Mouse (Mus musculus): ENCODE results near the gene Ythdf2. TPM values are rescaled to one million over a fixed set of nuclear protein-coding genes. Genes with fewer than 3 reads are reported as not detected.
"Not testable (repeated sequence)": the region's sequence is repeated elsewhere in the genome, so short reads cannot be mapped to it uniquely, and the experiment has no call there.

Ythdf2 gene
- polyA plus RNA-seq, 1 experiment from 2014 or later, result 140 TPM

DNA sequence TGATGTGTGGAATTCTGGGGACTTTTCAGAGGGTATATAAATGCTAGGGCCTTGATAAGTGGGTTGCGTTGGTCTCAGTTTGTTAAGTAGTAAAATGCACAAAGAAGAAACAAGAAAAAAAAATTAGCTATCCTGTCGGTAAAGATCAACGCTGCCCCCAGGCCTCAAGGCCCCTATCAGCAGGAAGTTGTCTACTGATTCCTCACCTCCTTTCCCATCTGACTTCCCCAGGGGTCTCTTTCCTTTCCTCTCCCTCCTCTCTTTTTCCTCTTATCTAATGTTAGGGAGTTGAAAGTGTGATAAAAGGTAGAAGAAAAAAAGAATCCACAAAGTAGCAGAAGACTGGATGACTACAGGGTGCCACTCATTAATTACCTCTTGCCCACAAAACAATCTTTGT, 28.3 kb upstream of the Ythdf2 start:
- H3K27ac ChIP-seq, result no peak overlapping the region
- peaks cover 64% of the 10 kb centered on the region for H3K36me3 ChIP-seq
- no peak for ATAC-seq (ENCODE audit: insufficient number of reproducible peaks, insufficient read depth, low FRiP score, low TSS enrichment)
- no peak overlapping the region for H3K4me3 ChIP-seq
- H3K9ac ChIP-seq, result no peak overlapping the region
- no peaks in the 10 kb centered on the region for H3K9me3 ChIP-seq
- no peaks in the 10 kb centered on the region for H3K27me3 ChIP-seq
- WGBS, result 84% methylated on average over 3 of the region's 3 CpGs
- no peaks in the 10 kb centered on the region for H3K4me1 ChIP-seq
- H3K4me2 ChIP-seq (replicated peaks), result no peak overlapping the region

DNA sequence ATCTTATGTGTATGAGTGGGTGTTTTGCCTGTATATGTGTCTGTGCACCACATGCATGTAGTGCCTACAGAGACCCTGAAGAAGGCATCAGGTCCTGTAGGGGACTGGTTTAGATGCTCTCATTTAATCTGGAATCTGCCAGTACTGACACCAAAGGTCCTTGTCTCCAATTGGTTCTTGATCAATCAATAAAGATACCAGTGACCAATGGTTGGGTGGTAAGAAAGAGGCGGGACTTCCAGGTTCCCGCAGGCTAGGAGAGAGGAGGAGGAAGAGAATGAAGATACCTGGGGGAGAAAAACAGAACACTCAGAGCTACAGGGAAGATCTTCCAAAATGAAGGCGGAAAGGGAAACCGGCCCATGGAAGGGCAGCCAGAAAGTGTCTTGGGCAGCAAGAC, 26.3 kb upstream of the Ythdf2 start:
- no peak overlapping the region for H3K4me3 ChIP-seq
- no peak for ATAC-seq (ENCODE audit: insufficient number of reproducible peaks, insufficient read depth, low FRiP score, low TSS enrichment)
- H3K4me2 ChIP-seq (replicated peaks), result no peak overlapping the region
- peaks cover 76% of the 10 kb centered on the region for H3K36me3 ChIP-seq
- H3K4me1 ChIP-seq, result no peaks in the 10 kb centered on the region
- WGBS, result 93% methylated on average over 4 of the region's 4 CpGs
- no peaks in the 10 kb centered on the region for H3K9me3 ChIP-seq
- no peaks in the 10 kb centered on the region for H3K27me3 ChIP-seq
- no peak overlapping the region for H3K27ac ChIP-seq
- H3K9ac ChIP-seq, result no peak overlapping the region

DNA sequence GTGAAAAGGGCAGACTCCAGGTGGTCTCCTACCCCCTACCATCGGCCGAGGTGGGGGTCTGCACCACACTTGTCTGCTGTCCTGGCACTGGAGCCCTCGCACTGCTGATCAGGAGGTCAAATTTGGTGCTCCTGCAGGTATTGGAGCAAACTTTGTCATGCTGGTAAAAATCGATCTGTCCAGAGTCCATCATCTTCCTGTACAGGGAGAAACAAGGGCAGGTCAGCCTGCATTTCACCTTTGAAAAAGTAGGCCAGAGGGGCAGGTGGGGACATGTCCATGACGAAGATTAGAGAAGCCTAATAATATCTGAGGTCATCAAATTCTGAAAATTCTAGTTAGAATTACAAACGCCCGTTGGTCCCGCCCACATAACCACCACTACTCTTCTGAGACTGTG, 22.6 kb upstream of the Ythdf2 start:
- Histone ChIP-seq H3K36me3 (peaks cover 87% of the 10 kb centered on the region), H3K4me3 (no peak overlapping the region), H3K9me3 (no peaks in the 10 kb centered on the region), H3K4me1 (no peaks in the 10 kb centered on the region), H3K9ac (no peak overlapping the region), H3K4me2 (replicated peaks) (no peak overlapping the region), H3K27ac (no peak overlapping the region), H3K27me3 (no peaks in the 10 kb centered on the region)
- ATAC-seq (ENCODE audit: insufficient number of reproducible peaks, insufficient read depth, low FRiP score, low TSS enrichment), result no peak
- 93% methylated on average over 8 of the region's 8 CpGs for WGBS

DNA sequence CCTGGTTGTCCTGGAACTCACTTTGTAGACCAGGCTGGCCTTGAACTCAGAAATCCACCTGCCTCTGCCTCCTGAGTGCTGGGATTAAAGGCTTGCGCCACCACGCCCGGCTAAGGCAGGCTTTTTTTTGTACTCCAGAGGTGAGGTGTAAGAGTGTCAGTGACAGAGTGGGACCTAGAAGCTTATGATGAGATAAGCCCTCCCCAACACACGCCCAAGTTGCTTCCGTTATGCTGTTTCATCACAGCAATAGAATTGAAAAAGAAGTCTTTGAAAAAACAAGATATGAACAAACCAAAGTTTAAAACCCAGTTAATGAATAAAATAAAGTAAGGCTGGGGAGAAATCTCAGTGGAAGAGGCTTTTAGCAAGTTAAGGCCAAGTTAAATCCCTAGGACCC, 18.3 kb upstream of the Ythdf2 start:
- ATAC-seq (ENCODE audit: insufficient number of reproducible peaks, insufficient read depth, low FRiP score, low TSS enrichment), result no peak
- H3K4me1 ChIP-seq, result no peaks in the 10 kb centered on the region
- H3K36me3 ChIP-seq, result peaks cover 84% of the 10 kb centered on the region
- no peaks in the 10 kb centered on the region for H3K27me3 ChIP-seq
- H3K4me2 ChIP-seq (replicated peaks), result no peak overlapping the region
- no peaks in the 10 kb centered on the region for H3K9me3 ChIP-seq
- H3K9ac ChIP-seq, result no peak overlapping the region
- H3K4me3 ChIP-seq, result no peak overlapping the region
- H3K27ac ChIP-seq, result no peak overlapping the region
- 94% methylated on average over 5 of the region's 5 CpGs for WGBS

DNA sequence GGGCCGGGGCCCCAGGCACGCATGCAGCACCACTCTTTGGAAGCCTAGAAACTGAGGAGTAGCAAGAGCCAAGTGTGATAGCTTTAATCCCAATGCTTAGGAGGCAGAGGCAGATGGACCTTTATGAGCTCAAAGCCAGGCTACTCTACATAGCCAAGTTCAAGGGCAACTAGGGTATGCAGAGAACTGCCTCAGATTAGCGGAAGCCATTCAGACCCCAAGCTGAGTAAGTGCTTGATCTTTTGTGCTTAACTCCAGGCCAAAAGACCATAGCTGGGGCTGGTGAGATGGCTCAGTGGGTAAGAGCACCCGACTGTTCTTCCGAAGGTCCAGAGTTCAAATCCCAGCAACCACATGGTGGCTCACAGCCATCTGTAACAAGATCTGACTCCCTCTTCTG, 9.9 kb upstream of the Ythdf2 start:
- not testable (repeated sequence) for H3K9ac ChIP-seq; H3K9me3 ChIP-seq; H3K4me2 ChIP-seq (replicated peaks); H3K27me3 ChIP-seq; ATAC-seq (ENCODE audit: insufficient number of reproducible peaks, insufficient read depth, low FRiP score, low TSS enrichment); H3K27ac ChIP-seq; H3K4me1 ChIP-seq; H3K4me3 ChIP-seq
- H3K36me3 ChIP-seq, result peaks cover 30% of the 10 kb centered on the region
- 92% methylated on average over 5 of the region's 5 CpGs for WGBS

DNA sequence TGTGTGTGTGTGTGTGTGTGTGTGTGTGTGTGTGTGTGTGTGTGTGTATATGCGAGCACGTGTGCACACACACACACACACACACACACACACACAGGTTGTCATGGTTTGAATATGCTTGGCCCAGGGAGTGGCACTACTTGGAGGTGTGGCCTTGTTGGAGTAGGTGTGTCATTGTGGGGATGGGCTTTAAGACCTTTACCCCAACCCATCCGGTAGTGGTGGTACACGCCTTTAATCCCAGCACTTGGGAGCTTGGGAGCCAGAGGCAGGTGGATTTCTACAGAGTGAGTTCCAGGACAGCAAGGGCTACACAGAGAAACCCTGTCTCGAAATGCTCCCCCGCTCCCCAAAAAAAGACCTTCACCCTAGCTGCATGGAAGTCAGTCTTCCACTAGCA, 6.3 kb upstream of the Ythdf2 start:
- not testable (repeated sequence) for H3K9ac ChIP-seq; H3K4me2 ChIP-seq (replicated peaks); ATAC-seq (ENCODE audit: insufficient number of reproducible peaks, insufficient read depth, low FRiP score, low TSS enrichment); H3K27ac ChIP-seq; H3K36me3 ChIP-seq; H3K9me3 ChIP-seq; H3K4me1 ChIP-seq; H3K4me3 ChIP-seq; H3K27me3 ChIP-seq
- 72% methylated on average over 6 of the region's 6 CpGs for WGBS

DNA sequence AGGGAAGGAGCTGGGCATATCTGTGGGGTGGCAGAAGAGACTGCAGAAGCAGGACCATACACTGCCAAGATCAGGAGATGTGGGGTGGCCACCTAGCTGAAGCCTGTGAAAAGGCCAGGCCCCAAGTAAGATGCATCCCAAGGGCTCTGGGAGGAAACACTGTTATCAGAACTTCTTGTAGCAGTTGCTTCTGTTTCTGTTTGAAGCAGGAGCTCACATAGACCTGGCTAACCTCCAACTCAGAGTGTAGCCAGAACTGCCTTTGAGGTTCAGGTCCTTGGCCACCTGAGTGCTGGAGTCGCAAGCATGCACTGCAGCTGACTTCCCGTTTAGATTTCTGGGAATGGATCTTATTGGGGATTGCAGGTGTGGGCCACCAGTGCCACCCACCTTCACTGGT, 5.7 kb upstream of the Ythdf2 start:
- H3K4me3 ChIP-seq, result no peak overlapping the region
- no peaks in the 10 kb centered on the region for H3K9me3 ChIP-seq
- 86% methylated on average over 2 of the region's 2 CpGs for WGBS
- no peak overlapping the region for H3K4me2 ChIP-seq (replicated peaks)
- no peaks in the 10 kb centered on the region for H3K27me3 ChIP-seq
- H3K9ac ChIP-seq, result no peak overlapping the region
- no peak for ATAC-seq (ENCODE audit: insufficient number of reproducible peaks, insufficient read depth, low FRiP score, low TSS enrichment)
- H3K27ac ChIP-seq, result no peak overlapping the region
- no peaks in the 10 kb centered on the region for H3K4me1 ChIP-seq
- no peaks in the 10 kb centered on the region for H3K36me3 ChIP-seq

DNA sequence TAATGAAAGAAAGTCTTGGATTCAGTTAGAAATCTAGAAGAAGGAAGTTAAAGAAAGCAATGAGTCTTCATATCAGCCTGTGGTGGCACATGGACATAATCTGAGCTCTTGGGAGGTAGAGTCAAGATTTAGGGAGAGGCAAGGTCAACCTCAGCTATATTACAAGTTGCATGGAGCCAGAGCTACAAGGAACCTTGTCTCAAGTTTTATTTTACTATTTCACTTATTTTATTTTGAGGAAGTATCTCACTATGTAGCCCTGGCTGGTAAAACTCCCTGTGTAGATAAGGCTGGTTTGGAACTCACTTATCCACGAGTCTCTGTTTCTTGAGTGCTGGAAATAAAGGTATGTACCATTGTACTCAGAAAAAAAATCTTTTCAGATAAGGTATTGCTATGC, 4.5 kb upstream of the Ythdf2 start:
- H3K4me1 ChIP-seq, result 0 out of 2 replicates have a peak, but pooled peaks cover 3% of the 10 kb centered on the region
- no peaks in the 10 kb centered on the region for H3K27me3 ChIP-seq
- H3K9me3 ChIP-seq, result no peaks in the 10 kb centered on the region
- 70% methylated on average over 1 of the region's 1 CpGs for WGBS
- H3K27ac ChIP-seq, result no peak overlapping the region
- H3K36me3 ChIP-seq, result no peaks in the 10 kb centered on the region
- no peak overlapping the region for H3K4me3 ChIP-seq
- no peak overlapping the region for H3K9ac ChIP-seq
- ATAC-seq (ENCODE audit: insufficient number of reproducible peaks, insufficient read depth, low FRiP score, low TSS enrichment), result no peak
- no peak overlapping the region for H3K4me2 ChIP-seq (replicated peaks)

DNA sequence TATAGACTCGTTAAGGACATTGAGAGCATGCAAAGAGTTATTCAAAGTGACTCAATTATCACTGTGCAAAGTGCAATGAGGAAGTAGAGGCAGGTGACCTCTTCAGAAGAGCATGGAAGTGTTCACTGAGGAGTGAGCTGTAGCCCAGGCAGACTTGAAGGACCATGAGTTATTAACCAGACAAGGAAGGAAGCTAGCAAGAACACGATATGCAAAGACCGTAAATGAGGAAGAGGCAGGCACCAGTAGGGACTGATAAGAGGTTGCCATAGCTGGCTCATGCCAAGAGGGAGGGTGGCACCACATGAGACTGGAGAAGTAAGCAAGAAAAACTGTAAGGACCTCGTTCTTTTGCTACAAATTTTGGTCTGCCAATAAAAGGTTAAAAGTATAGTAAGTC, 2.7 kb upstream of the Ythdf2 start:
- H3K4me1 ChIP-seq, result peaks cover 11% of the 10 kb centered on the region
- no peak overlapping the region for H3K27ac ChIP-seq
- H3K27me3 ChIP-seq, result no peaks in the 10 kb centered on the region
- H3K9ac ChIP-seq, result no peak overlapping the region
- H3K36me3 ChIP-seq, result peaks cover 7% of the 10 kb centered on the region; the same call in 1 of the 2 replicates
- H3K4me3 ChIP-seq, result no peak overlapping the region
- 81% methylated on average over 4 of the region's 4 CpGs for WGBS
- H3K9me3 ChIP-seq, result no peaks in the 10 kb centered on the region
- no peak for ATAC-seq (ENCODE audit: insufficient number of reproducible peaks, insufficient read depth, low FRiP score, low TSS enrichment)
- H3K4me2 ChIP-seq (replicated peaks), result no peak overlapping the region

DNA sequence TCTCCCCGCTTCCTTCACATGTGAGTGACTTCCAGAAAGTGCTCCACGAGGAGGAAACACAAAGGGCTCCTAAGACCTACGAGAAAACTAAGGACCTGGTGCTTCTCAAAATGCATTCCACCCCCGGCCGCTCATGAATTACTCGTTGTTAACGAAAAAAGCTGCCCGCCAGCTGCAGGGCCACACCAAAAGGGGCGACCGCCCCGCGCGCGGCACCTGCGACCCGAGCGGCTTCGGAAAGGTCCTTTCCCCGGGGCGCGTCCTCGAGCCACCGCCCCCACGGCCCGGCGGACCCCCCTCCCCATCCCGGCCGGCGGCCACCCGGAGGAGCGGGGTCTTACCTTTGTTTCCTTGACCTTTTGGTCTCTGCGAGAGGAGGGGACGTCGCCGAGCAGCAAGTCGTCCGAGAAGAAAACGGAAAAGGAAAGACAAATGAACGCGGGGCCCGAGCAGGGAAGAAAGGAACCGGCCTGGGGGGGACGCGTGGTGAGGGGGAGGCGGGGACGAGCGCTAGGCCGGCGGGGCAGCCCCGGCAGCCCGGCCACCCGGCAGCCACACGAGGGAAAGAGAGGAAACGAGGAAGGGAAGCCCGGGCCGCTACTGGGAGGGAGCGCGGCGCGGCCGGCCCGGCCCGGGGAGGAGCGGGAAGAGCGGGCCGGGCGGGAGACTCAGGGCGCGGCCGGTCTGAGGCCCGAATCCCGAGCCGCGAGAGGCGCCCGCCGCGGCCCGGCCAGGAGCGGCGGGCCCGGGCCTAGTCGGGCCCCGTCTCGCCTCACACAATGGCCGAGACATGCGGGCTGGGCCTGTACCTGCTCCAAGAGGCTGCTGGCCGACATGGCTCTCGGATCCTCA, 786 bp downstream of the Ythdf2 start:
- Histone ChIP-seq H3K27ac (peak overlapping the region; percentile 92), H3K9me3 (no peaks in the 10 kb centered on the region), H3K36me3 (peaks cover 24% of the 10 kb centered on the region), H3K4me3 (peak overlapping the region; percentile 99), H3K27me3 (no peaks in the 10 kb centered on the region), H3K4me1 (peaks cover 21% of the 10 kb centered on the region), H3K4me2 (replicated peaks) (peak overlapping the region; percentile 93), H3K9ac (peak overlapping the region; percentile 100)
- ATAC-seq (ENCODE audit: insufficient number of reproducible peaks, insufficient read depth, low FRiP score, low TSS enrichment), result peak; percentile 83
- under 1% methylated on average over 85 of the region's 89 CpGs for WGBS

DNA sequence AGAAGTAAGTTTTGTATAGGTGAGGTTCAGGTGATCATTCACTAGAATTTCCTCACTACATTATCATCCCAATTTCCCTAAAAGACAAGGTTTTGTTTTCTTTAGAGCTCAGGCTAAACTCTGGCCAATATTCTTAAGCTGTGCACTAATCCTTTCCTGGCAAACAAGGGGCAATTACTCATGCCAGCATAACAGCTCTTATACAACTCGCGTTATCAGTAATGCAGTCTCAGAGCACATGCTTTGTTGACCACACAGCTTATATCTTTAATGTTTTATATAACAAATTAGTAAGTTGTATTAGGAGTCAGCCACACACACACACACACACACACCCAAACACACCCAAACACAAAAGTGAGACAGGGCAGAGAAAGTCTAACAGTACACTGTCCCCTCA, 1.8 kb downstream of the Ythdf2 start:
- H3K4me1 ChIP-seq, result peaks cover 21% of the 10 kb centered on the region
- no peak overlapping the region for H3K27ac ChIP-seq
- H3K36me3 ChIP-seq, result peaks cover 32% of the 10 kb centered on the region
- peak overlapping the region; percentile 93 for H3K4me2 ChIP-seq (replicated peaks)
- H3K4me3 ChIP-seq, result peak overlapping the region; percentile 99
- H3K9me3 ChIP-seq, result no peaks in the 10 kb centered on the region
- peak overlapping the region; percentile 100 for H3K9ac ChIP-seq
- no peaks in the 10 kb centered on the region for H3K27me3 ChIP-seq
- 56% methylated on average over 2 of the region's 2 CpGs for WGBS
- no peak for ATAC-seq (ENCODE audit: insufficient number of reproducible peaks, insufficient read depth, low FRiP score, low TSS enrichment)

DNA sequence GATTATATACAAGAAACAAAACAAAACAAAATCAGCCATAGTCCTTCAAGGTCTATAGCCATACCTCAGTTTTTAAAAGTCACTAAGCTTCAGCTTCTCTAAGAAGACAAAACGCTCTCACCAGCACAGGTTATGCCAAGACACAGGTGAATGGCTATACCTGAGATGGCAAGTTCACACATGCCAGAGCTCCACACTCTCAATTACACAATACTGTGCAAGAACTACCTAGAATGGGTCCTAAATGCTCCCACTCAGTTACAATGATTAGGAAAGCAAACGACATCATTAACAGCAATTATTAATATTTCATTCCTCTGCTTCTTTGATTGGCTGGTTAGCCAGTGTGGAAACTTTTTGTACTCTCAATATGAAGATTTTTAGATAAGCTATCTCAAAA, 2.8 kb downstream of the Ythdf2 start:
- peaks cover 42% of the 10 kb centered on the region for H3K36me3 ChIP-seq
- no peak overlapping the region for H3K27ac ChIP-seq
- H3K4me2 ChIP-seq (replicated peaks), result 0 out of 2 replicates have a peak overlapping the region, but pooled peaks have one; percentile 15
- no peak overlapping the region for H3K9ac ChIP-seq
- ATAC-seq (ENCODE audit: insufficient number of reproducible peaks, insufficient read depth, low FRiP score, low TSS enrichment), result no peak
- WGBS, result 90% methylated on average over 2 of the region's 2 CpGs
- no peaks in the 10 kb centered on the region for H3K27me3 ChIP-seq
- H3K9me3 ChIP-seq, result no peaks in the 10 kb centered on the region
- peaks cover 21% of the 10 kb centered on the region for H3K4me1 ChIP-seq
- H3K4me3 ChIP-seq, result no peak overlapping the region
